Mouse (Mus musculus): ENCODE data around the gene Slco4a1. TPM values are rescaled to one million over a fixed set of nuclear protein-coding genes. Genes with fewer than 3 reads are reported as not detected.

The Slco4a1 gene
- polyA plus RNA-seq, 1 experiment from 2014 or later = 2.4 TPM

GRCm38 (mm10) chr2:180459437-180459836 is 3.4 kb downstream of the Slco4a1 start:
- no peak for ATAC-seq (ENCODE audit: low read depth)
- Histone ChIP-seq H3K9ac (replicated peaks; ENCODE audit: low read depth, low read length) (no peak overlapping the region), H3K4me1 (ENCODE audit: control insufficient read depth, insufficient read depth, low read length) (peaks cover 3% of the 10 kb centered on the region; the same call in 1 of the 2 replicates), H3K4me2 (ENCODE audit: low read depth, low read length) (no peak overlapping the region), H3K27me3 (ENCODE audit: control insufficient read depth, insufficient read depth, low read length) (peaks cover 11% of the 10 kb centered on the region), H3K36me3 (ENCODE audit: control insufficient read depth, insufficient read depth, low read length) (no peaks in the 10 kb centered on the region), H3K27ac (ENCODE audit: low read depth, low read length) (no peak overlapping the region), H3K4me3 (ENCODE audit: low read depth, low read length) (no peak overlapping the region), H3K9me3 (ENCODE audit: control insufficient read depth, low read length) (no peaks in the 10 kb centered on the region)
- 87% methylated on average over 4 of the region's 4 CpGs for WGBS

DNA sequence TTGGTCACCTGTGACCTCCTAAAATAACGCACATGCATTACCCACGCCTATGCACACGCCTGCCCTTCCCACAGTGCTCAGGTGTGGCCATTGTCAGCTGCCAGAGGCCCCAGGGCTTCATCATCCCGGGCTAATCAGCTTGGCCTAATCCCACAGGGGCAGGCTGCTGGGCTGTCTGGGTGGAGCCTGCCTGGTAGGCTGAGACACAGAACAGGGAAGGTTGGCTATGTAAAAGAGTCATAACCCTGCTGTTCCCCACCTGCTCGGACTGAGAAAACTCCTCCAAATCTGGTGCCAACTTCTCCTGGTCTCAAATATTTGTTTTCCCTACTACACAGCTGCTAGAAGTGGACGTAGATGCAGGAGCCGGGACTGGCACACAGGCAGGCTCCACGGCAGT is 4.8 kb downstream of the Slco4a1 start:
- H3K4me1 ChIP-seq (ENCODE audit: control insufficient read depth, insufficient read depth, low read length) = peaks cover 3% of the 10 kb centered on the region; the same call in 1 of the 2 replicates
- H3K27me3 ChIP-seq (ENCODE audit: control insufficient read depth, insufficient read depth, low read length) = peaks cover 11% of the 10 kb centered on the region
- H3K4me2 ChIP-seq (ENCODE audit: low read depth, low read length) = no peak overlapping the region
- no peaks in the 10 kb centered on the region for H3K9me3 ChIP-seq (ENCODE audit: control insufficient read depth, low read length)
- no peaks in the 10 kb centered on the region for H3K36me3 ChIP-seq (ENCODE audit: control insufficient read depth, insufficient read depth, low read length)
- WGBS = 50% methylated on average over 8 of the region's 8 CpGs
- H3K4me3 ChIP-seq (ENCODE audit: low read depth, low read length) = no peak overlapping the region
- no peak overlapping the region for H3K9ac ChIP-seq (replicated peaks; ENCODE audit: low read depth, low read length)
- no peak overlapping the region for H3K27ac ChIP-seq (ENCODE audit: low read depth, low read length)
- ATAC-seq (ENCODE audit: low read depth) = no peak

- no peak overlapping the region for H3K9ac ChIP-seq (replicated peaks; ENCODE audit: low read depth, low read length)
- H3K27ac ChIP-seq (ENCODE audit: low read depth, low read length) = no peak overlapping the region
- H3K9me3 ChIP-seq (ENCODE audit: control insufficient read depth, low read length) = no peaks in the 10 kb centered on the region
- H3K36me3 ChIP-seq (ENCODE audit: control insufficient read depth, insufficient read depth, low read length) = no peaks in the 10 kb centered on the region
- ATAC-seq (ENCODE audit: low read depth) = no peak
- no peaks in the 10 kb centered on the region for H3K27me3 ChIP-seq (ENCODE audit: control insufficient read depth, insufficient read depth, low read length)
- peaks cover 3% of the 10 kb centered on the region; the same call in 1 of the 2 replicates for H3K4me1 ChIP-seq (ENCODE audit: control insufficient read depth, insufficient read depth, low read length)
- 86% methylated on average over 8 of the region's 8 CpGs for WGBS
- no peak overlapping the region for H3K4me3 ChIP-seq (ENCODE audit: low read depth, low read length)
- H3K4me2 ChIP-seq (ENCODE audit: low read depth, low read length) = no peak overlapping the region
Observed at GRCm38 (mm10) chr2:180462593-180462992, 6.5 kb downstream of the Slco4a1 start.

DNA sequence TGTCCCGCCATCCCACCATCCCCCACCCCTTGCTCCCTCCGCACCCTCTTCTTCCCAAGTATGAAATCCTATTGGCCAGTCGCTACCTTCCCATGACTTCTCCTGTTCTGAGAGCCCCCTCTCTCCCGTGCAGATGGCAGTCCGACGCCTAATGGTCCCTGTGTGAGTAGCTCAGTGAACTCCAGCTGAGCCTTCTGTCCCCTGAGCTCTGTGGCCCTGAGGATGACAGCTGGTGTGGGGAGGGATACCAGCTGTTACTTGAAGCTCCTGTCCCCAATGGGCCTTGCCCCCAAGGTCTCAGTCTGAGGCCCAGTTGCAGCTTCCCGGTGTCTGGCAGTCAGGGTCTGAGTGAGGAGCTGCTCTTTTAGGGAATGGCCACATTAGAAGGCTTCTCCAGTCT is 10.5 kb downstream of the Slco4a1 start:
- Histone ChIP-seq H3K4me1 (ENCODE audit: control insufficient read depth, insufficient read depth, low read length) (no peaks in the 10 kb centered on the region), H3K4me2 (ENCODE audit: low read depth, low read length) (no peak overlapping the region), H3K9me3 (ENCODE audit: control insufficient read depth, low read length) (no peaks in the 10 kb centered on the region), H3K9ac (replicated peaks; ENCODE audit: low read depth, low read length) (no peak overlapping the region), H3K36me3 (ENCODE audit: control insufficient read depth, insufficient read depth, low read length) (no peaks in the 10 kb centered on the region), H3K27me3 (ENCODE audit: control insufficient read depth, insufficient read depth, low read length) (no peaks in the 10 kb centered on the region), H3K27ac (ENCODE audit: low read depth, low read length) (no peak overlapping the region), H3K4me3 (ENCODE audit: low read depth, low read length) (no peak overlapping the region)
- WGBS = 46% methylated on average over 7 of the region's 7 CpGs
- peak; percentile 9; the same call in 1 of the 2 replicates for ATAC-seq (ENCODE audit: low read depth)

GRCm38 (mm10) chr2:180468871-180469270 is 12.8 kb downstream of the Slco4a1 start:
- ATAC-seq (ENCODE audit: low read depth) = no peak
- H3K9me3 ChIP-seq (ENCODE audit: control insufficient read depth, low read length) = no peaks in the 10 kb centered on the region
- H3K4me3 ChIP-seq (ENCODE audit: low read depth, low read length) = no peak overlapping the region
- WGBS = 96% methylated on average over 8 of the region's 8 CpGs
- H3K27me3 ChIP-seq (ENCODE audit: control insufficient read depth, insufficient read depth, low read length) = no peaks in the 10 kb centered on the region
- H3K9ac ChIP-seq (replicated peaks; ENCODE audit: low read depth, low read length) = no peak overlapping the region
- no peak overlapping the region for H3K4me2 ChIP-seq (ENCODE audit: low read depth, low read length)
- H3K4me1 ChIP-seq (ENCODE audit: control insufficient read depth, insufficient read depth, low read length) = no peaks in the 10 kb centered on the region
- no peaks in the 10 kb centered on the region for H3K36me3 ChIP-seq (ENCODE audit: control insufficient read depth, insufficient read depth, low read length)
- H3K27ac ChIP-seq (ENCODE audit: low read depth, low read length) = no peak overlapping the region

- Histone ChIP-seq H3K9me3 (ENCODE audit: control insufficient read depth, low read length) (no peaks in the 10 kb centered on the region), H3K4me2 (ENCODE audit: low read depth, low read length) (no peak overlapping the region), H3K36me3 (ENCODE audit: control insufficient read depth, insufficient read depth, low read length) (no peaks in the 10 kb centered on the region), H3K9ac (replicated peaks; ENCODE audit: low read depth, low read length) (no peak overlapping the region), H3K27ac (ENCODE audit: low read depth, low read length) (no peak overlapping the region), H3K4me1 (ENCODE audit: control insufficient read depth, insufficient read depth, low read length) (no peaks in the 10 kb centered on the region), H3K27me3 (ENCODE audit: control insufficient read depth, insufficient read depth, low read length) (no peaks in the 10 kb centered on the region), H3K4me3 (ENCODE audit: low read depth, low read length) (no peak overlapping the region)
- no peak for ATAC-seq (ENCODE audit: low read depth)
- 73% methylated on average over 9 of the region's 9 CpGs for WGBS
Observed at GRCm38 (mm10) chr2:180469768-180470167, 13.7 kb downstream of the Slco4a1 start.

DNA sequence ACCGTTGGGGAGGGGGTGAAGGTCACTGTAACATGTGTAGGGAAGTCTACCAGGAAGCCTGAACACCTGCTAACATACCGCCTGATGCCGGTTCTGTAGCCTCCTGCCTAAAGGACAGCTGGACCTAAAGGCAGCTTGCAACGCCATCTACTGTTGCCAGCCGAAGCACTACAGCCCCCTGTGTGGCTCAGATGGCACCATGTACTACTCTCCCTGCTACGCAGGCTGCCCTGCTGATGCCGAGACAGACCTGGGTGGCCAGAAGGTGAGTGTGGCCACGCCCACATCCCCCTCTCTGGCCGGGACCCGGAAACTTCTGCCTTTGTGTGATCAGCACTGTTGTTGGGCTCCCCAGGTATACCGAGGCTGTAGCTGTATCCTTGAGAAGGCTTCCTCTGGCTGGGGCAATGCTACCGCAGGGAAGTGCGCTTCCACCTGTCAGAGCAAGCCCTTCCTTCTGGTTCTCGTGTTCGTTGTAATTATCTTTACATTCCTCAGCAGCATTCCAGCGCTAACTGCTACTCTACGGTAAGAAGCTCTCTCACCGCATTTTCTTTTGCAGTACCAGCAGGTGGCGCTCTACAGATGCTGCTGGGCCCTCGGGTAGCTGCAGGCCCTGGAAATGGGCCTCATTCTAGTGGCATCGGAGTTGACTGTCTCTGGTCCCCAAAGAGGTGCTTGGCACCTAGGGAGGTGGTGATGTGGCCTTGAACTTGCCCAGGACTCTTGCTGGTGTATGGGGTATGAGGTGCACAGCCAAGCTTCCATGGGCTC is 16.4 kb downstream of the Slco4a1 start:
- 3% methylated on average over 21 of the region's 21 CpGs for WGBS
- H3K36me3 ChIP-seq (ENCODE audit: control insufficient read depth, insufficient read depth, low read length) = no peaks in the 10 kb centered on the region

GRCm38 (mm10) chr2:180473080-180473440 is 17.0 kb downstream of the Slco4a1 start:
- 40% methylated on average over 7 of the region's 7 CpGs for WGBS
- no peaks in the 10 kb centered on the region for H3K36me3 ChIP-seq (ENCODE audit: control insufficient read depth, insufficient read depth, low read length)
- no peak overlapping the region for H3K4me2 ChIP-seq (ENCODE audit: low read depth, low read length)
- no peak overlapping the region for H3K27ac ChIP-seq (ENCODE audit: low read depth, low read length)
- no peaks in the 10 kb centered on the region for H3K9me3 ChIP-seq (ENCODE audit: control insufficient read depth, low read length)
- H3K9ac ChIP-seq (replicated peaks; ENCODE audit: low read depth, low read length) = no peak overlapping the region
- no peak overlapping the region for H3K4me3 ChIP-seq (ENCODE audit: low read depth, low read length)
- no peaks in the 10 kb centered on the region for H3K27me3 ChIP-seq (ENCODE audit: control insufficient read depth, insufficient read depth, low read length)
- peak; percentile 87 for ATAC-seq (ENCODE audit: low read depth)
- no peaks in the 10 kb centered on the region for H3K4me1 ChIP-seq (ENCODE audit: control insufficient read depth, insufficient read depth, low read length)

More for the DNA sequence above, 16.4 kb downstream of the Slco4a1 start:
- H3K4me3 ChIP-seq (ENCODE audit: low read depth, low read length) = no peak overlapping the region
- H3K9ac ChIP-seq (replicated peaks; ENCODE audit: low read depth, low read length) = no peak overlapping the region
- no peaks in the 10 kb centered on the region for H3K9me3 ChIP-seq (ENCODE audit: control insufficient read depth, low read length)
- no peaks in the 10 kb centered on the region for H3K4me1 ChIP-seq (ENCODE audit: control insufficient read depth, insufficient read depth, low read length)
- H3K27me3 ChIP-seq (ENCODE audit: control insufficient read depth, insufficient read depth, low read length) = no peaks in the 10 kb centered on the region
- H3K27ac ChIP-seq (ENCODE audit: low read depth, low read length) = no peak overlapping the region
- H3K4me2 ChIP-seq (ENCODE audit: low read depth, low read length) = no peak overlapping the region
- peak; percentile 38; the same call in 1 of the 2 replicates for ATAC-seq (ENCODE audit: low read depth)

DNA sequence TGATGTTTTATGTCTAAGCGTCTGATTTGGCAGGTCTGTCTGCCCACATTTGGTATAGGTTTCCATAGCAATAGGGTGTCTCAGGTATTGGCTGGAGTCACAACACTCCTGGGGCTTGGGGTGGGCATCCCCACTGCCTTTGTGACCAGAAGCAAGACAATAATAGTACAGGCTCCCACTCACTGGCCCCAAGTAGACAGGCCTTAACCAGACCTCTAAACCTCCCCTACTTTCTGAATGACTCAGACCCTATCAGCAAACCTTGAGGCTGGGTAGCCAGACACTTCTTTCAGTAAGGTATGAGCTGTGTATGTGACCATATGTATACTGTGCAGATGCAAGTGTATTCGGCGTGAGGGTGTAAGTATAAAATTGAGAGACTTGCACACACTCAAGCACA is 18.8 kb downstream of the Slco4a1 start:
- no peak overlapping the region for H3K4me3 ChIP-seq (ENCODE audit: low read depth, low read length)
- 91% methylated on average over 3 of the region's 3 CpGs for WGBS
- H3K4me1 ChIP-seq (ENCODE audit: control insufficient read depth, insufficient read depth, low read length) = no peaks in the 10 kb centered on the region
- H3K9ac ChIP-seq (replicated peaks; ENCODE audit: low read depth, low read length) = no peak overlapping the region
- no peaks in the 10 kb centered on the region for H3K9me3 ChIP-seq (ENCODE audit: control insufficient read depth, low read length)
- ATAC-seq (ENCODE audit: low read depth) = no peak
- no peak overlapping the region for H3K4me2 ChIP-seq (ENCODE audit: low read depth, low read length)
- H3K27me3 ChIP-seq (ENCODE audit: control insufficient read depth, insufficient read depth, low read length) = no peaks in the 10 kb centered on the region
- H3K27ac ChIP-seq (ENCODE audit: low read depth, low read length) = no peak overlapping the region
- H3K36me3 ChIP-seq (ENCODE audit: control insufficient read depth, insufficient read depth, low read length) = no peaks in the 10 kb centered on the region
